ENCODE assay signal across 7 mouse cellular contexts in genomic region chr4:62286257-62286991, GRCm38 (mm10). TPM values are rescaled to one million over a fixed set of nuclear protein-coding genes. Genes with fewer than 3 reads are reported as not detected.
DNase-seq lines count a peak whose midpoint lies in the region; ATAC-seq lines count a peak whose summit lies in the region.

No protein-coding gene starts in this region.

- peak; percentile 93 for ATAC-seq in intestine, embryonic 15.5 days

- H3K27me3 ChIP-seq in intestine, embryonic 15.5 days (replicated peaks): no peaks in the 10 kb centered on the region
- no peaks in the 10 kb centered on the region for H3K27me3 ChIP-seq in midbrain, embryonic 10.5 days (ENCODE audit: low read depth, poor library complexity, severe bottlenecking)

- H3K9me3 ChIP-seq in intestine, embryonic 15.5 days: no peaks in the 10 kb centered on the region
- H3K9me3 ChIP-seq in midbrain, embryonic 10.5 days (replicated peaks): no peaks in the 10 kb centered on the region

- peak; percentile 80 for DNase-seq in adrenal gland, adult 8-10 months
- peak; percentile 89 for DNase-seq in embryo, embryonic 10 days (ENCODE audit: low spot score)
- peak; percentile 67 to 76 for DNase-seq in gastrocnemius, postnatal 36 days
- peak; percentile 79 to 83 for DNase-seq in left cerebral cortex, postnatal 36 days (ENCODE audit: low spot score in 2 of 2)
- peak; percentile 84 for DNase-seq in midbrain, embryonic 10.5 days (ENCODE audit: low spot score)
- peak; percentile 77 for DNase-seq in right cerebral cortex, postnatal 4 days

- peak overlapping the region; percentile 83 for H3K4me2 ChIP-seq in intestine, embryonic 15.5 days (replicated peaks)

- no peaks in the 10 kb centered on the region for H3K36me3 ChIP-seq in intestine, embryonic 15.5 days
- no peaks in the 10 kb centered on the region for H3K36me3 ChIP-seq in midbrain, embryonic 10.5 days

- peak overlapping the region; percentile 60 for H3K27ac ChIP-seq in intestine, embryonic 15.5 days
- H3K27ac ChIP-seq in midbrain, embryonic 10.5 days (replicated peaks): peak overlapping the region; percentile 84

- peak overlapping the region; percentile 65 for H3K9ac ChIP-seq in intestine, embryonic 15.5 days

- H3K4me3 ChIP-seq in intestine, embryonic 15.5 days (replicated peaks): peak overlapping the region; percentile 77
- peak overlapping the region; percentile 81 for H3K4me3 ChIP-seq in midbrain, embryonic 10.5 days

- intact Hi-C loops in gastrocnemius, postnatal 36 days (cut with DNase I): no loop called here
- intact Hi-C loops in left cerebral cortex, postnatal 36 days (cut with DNase I): loop anchor here (2.0 kb wide), 1 partner anchor 78 kb away; no protein-coding TSS in a partner anchor

- WGBS in intestine, embryonic 15.5 days: under 1% methylated on average over 55 of the region's 55 CpGs
- under 1% methylated on average over 54 of the region's 55 CpGs for WGBS in midbrain, embryonic 10.5 days

- H3K4me1 ChIP-seq in intestine, embryonic 15.5 days (replicated peaks): peaks cover 7% of the 10 kb centered on the region
- H3K4me1 ChIP-seq in midbrain, embryonic 10.5 days: peaks cover 19% of the 10 kb centered on the region

RNA-seq across cellular contexts. Expression of gene Slc31a2, which starts 24.1 kb away (rescaled TPM):
- 10 to 100 TPM; 41.7 to 74.1 (median 56.4) TPM for total RNA-seq in adrenal gland, adult 8-10 months (2022)
- total RNA-seq in gastrocnemius, postnatal 36 days (2021): 1 to 10 TPM; 4.1 to 4.4 TPM
- 17.0 and 19.9 TPM in 2 replicates for polyA plus RNA-seq in intestine, embryonic 15.5 days (2015; fragmentation: Nextera tagmentation; extraction: Ambion mirVana)
- 1 to 10 TPM; 6.7 to 8.7 TPM for total RNA-seq in left cerebral cortex, postnatal 36 days (2021)
- polyA plus RNA-seq in midbrain, embryonic 10.5 days (2016; fragmentation: Nextera tagmentation; extraction: Ambion mirVana): 12.1 and 12.4 TPM in 2 replicates

RNA-seq across cellular contexts. Expression of gene Zfp37, which starts 55.6 kb away (rescaled TPM):
- 10 to 100 TPM in 2 of 4 experiments, 1 to 10 TPM in 2; 7.0 to 10.9 (median 9.2) TPM for total RNA-seq in adrenal gland, adult 8-10 months (2022)
- 1 to 10 TPM in 1 of 2 experiments, under 1 TPM in 1; 0.72 to 1.2 TPM for total RNA-seq in gastrocnemius, postnatal 36 days (2021)
- polyA plus RNA-seq in intestine, embryonic 15.5 days (2015; fragmentation: Nextera tagmentation; extraction: Ambion mirVana): 6.0 and 6.9 TPM in 2 replicates
- total RNA-seq in left cerebral cortex, postnatal 36 days (2021): 10 to 100 TPM; 22.0 to 22.2 TPM
- polyA plus RNA-seq in midbrain, embryonic 10.5 days (2016; fragmentation: Nextera tagmentation; extraction: Ambion mirVana): 20.3 and 28.2 TPM in 2 replicates

Comparison
In these comparisons a context has a peak if more than half of its experiments do, and no peak if none do; other contexts are left out.
1. Peak in every context shown above with its lines: DNase-seq, ATAC-seq, H3K4me3 ChIP-seq and H3K27ac ChIP-seq.
2. RNA of gene Slc31a2, which starts 24.1 kb away (total RNA-seq): 41.7 to 74.1 TPM in adrenal gland, adult 8-10 months; 6.7 to 8.7 TPM in left cerebral cortex, postnatal 36 days and 4.1 to 4.4 TPM in gastrocnemius, postnatal 36 days; every median in the first group is over 4 times any median in the second.